Mouse (Mus musculus): ENCODE data around the gene Cd24a. TPM values are rescaled to one million over a fixed set of nuclear protein-coding genes. Genes with fewer than 3 reads are reported as not detected.

The Cd24a gene
- total RNA-seq (2021), result 10 to 100 TPM in 1 of 2 experiments, 1 to 10 TPM in 1; 6.8 to 11.0 TPM

DNA sequence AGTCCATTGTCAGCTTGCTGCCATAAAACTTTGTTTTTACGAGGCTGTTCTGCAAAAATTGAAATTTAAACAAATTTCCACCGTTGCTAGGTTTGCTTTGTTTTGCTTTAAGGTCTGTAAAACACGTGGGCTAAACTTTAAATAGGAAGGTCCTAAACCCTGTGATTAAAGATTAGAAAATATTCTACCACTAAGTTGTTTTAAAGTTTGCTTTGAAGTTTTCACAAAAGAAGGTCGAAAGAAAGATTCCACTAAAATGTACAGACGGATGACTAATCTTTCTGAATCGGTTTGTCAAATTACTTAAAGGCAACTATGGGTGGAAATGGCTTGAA lies at the start of gene Cd24a:
Cd24a (plus strand) TSS at position 288 of the 335 bp plus-strand sequence.
- intact Hi-C loops (cut with DNase I), result loop anchor here (5.0 to 10.0 kb wide), 4 partner anchors 169 to 597 kb away; partner anchors contain the start of genes Qrsl1 and Rtn4ip1
- DNase-seq, result no peak

DNA sequence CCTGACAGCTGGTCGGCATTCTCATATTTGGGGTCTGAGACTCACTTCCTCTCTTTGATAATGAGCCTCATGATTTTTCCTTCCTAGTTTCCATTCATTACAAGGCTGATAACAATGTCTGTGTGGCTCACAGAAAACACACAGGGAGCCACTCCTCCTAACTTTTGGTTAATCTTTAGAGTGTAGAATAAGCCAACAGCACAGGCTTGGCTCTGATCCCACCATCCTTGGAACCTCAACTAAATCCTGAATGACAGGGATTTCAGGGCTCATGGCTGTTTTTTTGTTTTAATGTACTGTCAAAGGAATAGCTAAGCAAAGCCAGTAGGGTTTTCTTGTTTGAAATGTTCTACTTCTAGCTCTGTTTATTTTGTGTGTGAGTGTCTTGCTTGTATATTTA lies 43.7 kb upstream of the Cd24a start:
- no peak for DNase-seq
- intact Hi-C loops (cut with DNase I), result no loop called here

DNA sequence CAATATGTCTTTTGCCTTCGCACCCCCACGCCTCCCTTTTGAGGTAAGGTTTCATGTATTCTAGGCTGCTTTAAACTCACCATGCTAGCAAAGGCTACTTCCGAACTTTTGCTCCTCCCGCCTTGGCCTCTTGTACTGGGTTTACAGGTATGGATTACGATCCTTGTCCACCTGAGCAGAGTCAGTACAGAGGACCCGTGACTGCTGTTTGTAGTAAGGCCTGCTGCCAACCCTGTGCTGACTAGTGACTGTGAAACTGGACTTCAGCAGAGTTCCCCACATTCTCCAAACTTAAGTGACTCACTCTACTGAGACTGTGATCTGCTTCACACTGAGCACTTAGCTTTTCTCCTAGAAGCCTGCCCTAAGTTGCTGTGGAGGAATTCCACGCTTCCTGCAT lies 40.4 kb upstream of the Cd24a start:
- intact Hi-C loops (cut with DNase I), result no loop called here
- no peak for DNase-seq

DNA sequence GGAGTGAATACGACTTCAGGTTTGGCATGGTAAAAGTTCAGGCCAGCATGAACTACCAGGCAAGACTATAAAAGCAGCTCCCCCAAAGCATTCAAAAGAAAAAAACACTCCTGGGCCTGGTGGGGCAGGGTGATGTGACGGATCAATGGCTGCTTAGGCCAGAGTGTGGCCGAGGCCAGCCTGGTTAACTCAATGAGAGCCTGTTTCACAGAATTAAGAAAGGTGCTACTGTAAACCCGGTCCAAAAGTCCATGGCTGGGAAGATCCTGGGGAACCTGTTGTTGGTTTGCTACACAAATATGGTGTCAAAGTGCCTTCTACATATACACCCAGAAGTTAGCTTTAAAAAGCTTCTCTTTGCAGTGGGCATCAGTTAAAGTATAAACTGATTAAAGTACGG lies 39.3 kb upstream of the Cd24a start:
- intact Hi-C loops (cut with DNase I), result no loop called here
- DNase-seq, result no peak

DNA sequence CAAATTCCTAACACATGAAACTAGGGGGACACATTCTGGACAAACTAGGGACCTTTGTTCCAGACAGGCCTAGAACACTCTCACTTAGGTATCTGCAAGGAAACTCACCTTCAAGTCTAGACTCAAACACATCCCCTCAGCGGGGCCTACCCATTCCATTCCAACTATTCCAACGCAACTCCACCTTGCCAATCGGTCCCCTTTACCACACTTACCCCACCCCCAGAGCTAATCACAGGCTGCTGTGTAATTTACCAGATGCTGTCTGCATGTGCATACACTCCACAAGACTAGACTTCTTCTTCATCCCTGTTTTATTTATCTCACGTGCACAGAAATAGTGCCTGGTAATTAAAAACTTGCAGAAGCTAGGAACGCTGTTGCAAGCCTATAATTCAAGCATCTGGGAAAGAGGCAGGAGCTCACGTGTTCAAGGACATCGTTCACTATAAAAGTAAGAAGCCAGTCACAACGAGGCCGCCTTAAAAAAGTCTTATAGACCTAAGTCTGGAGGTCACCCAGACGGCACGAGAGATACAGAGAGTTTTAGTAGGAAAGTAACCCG lies 38.3 kb upstream of the Cd24a start:
- intact Hi-C loops (cut with DNase I), result no loop called here
- peak in 1 of 2 experiments; percentile 32 for DNase-seq

DNA sequence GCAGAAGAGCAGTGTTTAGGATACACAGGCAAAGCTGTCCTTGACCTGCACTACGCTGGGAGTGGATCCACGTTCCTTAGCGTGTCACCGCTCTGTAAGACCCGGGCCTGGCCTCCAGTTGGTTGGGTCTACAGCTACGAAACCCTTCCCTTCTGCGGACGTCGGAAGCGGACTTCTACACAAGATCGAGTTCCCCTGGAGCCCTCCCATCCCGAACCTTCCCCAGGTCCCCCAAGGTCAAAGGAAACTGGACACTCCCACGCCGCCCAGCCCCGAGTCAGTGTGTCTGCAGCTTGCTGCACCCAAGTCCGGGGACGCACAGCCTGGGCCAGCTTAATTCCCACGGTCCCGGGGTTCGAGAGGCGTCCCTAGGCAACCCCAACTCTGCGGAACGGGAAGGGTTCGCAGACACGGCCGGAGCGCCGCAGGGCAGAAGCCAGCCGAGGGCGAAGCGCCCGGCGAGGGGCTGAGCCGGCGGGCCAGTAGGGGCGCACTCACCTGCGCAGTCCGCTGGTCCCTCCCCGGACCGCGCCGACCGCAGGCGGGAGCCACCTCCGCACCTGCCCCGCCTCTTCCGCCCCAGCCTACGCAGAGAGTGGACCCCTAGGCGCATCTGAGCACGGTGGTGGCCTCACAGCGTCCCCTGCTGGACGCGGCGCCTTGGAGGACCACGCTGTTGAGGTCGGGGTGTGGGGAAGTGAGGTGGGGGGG lies 37.5 kb upstream of the Cd24a start, which contains the start of gene 1700021F05Rik:
1700021F05Rik (minus strand) TSS at position 553 of the 711 bp plus-strand sequence.
- intact Hi-C loops (cut with DNase I), result loop anchor here (1.0 kb wide), 1 partner anchor 61 kb away; no protein-coding TSS in a partner anchor
- peak; percentile 95 to 97 for DNase-seq

DNA sequence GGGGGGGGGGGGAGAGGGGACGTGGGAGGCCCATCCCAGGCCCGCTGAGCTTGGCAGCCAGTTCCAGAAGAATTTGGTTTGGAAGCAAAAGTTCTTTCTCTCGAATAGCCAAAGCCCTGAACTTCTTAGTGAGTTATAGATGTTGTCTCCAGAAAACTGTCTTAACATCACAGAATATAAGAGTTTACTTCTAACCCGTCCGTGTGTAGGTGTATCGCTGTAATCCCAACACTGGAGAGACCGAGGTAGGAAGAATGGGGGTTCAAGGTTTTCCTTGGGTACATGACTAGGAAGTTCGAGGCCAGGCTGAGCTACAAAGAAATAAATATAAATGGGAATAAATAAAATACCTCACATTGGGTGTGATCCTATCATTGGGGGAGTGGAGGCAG lies 36.9 kb upstream of the Cd24a start:
- DNase-seq, result no peak
- intact Hi-C loops (cut with DNase I), result loop anchor here (1.0 kb wide), 1 partner anchor 62 kb away; no protein-coding TSS in a partner anchor

DNA sequence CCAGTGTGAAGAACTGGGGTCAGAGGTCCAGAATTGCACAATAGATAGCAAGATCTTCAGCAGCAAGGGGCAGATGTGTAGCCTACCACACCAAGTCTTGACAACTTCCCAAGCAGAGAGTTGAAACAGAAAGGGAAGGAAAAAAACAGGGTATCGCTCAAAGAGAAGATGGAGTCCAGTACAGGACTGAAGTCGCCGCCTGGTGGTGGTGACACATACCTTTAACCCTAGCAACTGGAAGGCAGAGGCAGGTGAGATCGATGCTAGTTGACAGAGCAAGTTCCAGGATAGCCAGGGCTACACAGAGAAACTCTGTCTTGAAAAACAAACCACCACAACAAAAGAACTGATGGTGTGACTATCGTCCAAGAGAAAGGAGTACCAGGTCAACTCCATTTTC lies 28.7 kb upstream of the Cd24a start:
- intact Hi-C loops (cut with DNase I), result no loop called here
- no peak for DNase-seq

DNA sequence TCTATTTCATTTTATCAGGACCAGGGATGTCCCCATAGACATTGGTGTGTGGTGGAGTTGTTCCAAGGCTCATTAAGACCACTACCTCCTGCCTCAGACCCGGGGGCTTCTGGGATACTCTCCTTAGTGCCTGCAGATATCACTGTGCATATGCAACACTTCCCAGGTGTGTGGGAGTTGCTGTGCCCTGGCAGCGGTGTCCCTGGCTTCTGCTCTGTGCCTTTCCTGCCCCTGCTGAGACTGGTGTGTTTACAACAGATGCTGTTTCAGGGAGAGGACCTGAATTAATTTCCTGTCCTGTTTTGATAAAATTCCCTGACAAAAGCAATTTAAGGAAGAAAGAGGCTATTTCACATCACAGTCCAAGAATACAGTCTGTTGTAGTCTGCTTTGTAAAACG lies 27.2 kb upstream of the Cd24a start:
- intact Hi-C loops (cut with DNase I), result no loop called here

DNA sequence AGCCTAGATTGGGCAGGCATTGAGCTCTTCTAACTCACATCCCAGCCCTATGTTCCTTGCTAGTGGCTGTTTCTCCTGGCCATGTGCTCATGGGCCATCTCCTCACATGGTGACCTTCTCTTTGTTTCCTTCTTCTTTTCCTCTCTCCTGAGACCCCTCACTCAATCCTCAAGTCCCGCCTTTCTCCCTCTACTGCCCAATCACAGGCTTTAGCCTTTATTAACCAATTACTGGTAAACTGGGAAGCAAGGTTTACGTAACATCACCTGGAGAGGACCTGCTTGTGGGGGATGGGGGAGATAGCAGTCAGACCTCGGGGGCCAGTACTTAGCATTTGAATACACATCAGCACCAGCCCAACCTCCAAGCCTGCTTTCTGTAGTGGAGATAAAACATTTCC lies 26.7 kb upstream of the Cd24a start:
- intact Hi-C loops (cut with DNase I), result no loop called here
- DNase-seq, result no peak

More for the DNA sequence above, 27.2 kb upstream of the Cd24a start:
- DNase-seq, result no peak

DNA sequence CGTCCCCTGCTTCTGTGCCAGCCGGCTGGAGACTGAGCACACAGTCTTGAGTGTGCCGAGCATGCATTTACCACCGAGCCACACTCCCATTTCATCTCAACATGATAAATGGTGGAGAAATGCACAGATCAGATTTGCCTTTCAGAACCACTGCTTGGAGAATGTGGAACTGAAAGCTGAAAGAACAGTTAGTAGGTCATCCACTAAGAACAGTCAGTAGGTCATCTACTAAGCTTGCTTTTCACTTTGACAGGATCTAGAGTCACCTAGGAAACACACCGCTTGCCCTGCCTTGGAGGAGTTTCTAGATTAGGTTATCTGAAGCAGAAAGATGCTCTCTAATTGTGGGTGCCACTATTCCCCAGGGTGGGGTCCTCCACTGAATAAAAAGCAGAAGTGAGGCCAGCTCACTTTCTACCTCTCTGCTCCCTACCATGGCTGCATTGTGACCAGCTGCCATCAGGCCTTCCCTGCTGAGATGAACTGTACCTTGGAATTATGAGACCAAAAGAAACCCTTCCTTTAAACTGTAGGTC lies 20.4 kb upstream of the Cd24a start:
- DNase-seq, result no peak
- intact Hi-C loops (cut with DNase I), result no loop called here

DNA sequence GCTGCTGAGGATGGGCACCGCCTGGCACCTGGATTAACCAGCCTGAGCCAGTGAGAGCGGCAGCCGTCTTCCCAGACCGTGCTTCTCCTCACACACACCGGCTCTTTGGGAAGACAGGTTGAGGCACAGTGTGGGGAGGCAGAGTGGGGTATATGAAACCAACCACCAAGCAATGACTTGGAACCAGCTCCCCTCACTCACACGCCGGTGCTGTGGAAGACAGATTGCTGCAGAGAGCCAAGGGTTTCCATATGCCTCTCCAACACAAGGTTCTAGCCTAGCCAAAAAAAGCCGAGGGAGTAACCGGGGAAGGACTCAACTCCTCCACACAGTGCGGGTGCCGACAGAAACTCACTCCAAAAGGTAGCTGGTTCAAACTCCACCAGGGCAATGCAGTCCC lies 18.8 kb upstream of the Cd24a start:
- intact Hi-C loops (cut with DNase I), result no loop called here

DNA sequence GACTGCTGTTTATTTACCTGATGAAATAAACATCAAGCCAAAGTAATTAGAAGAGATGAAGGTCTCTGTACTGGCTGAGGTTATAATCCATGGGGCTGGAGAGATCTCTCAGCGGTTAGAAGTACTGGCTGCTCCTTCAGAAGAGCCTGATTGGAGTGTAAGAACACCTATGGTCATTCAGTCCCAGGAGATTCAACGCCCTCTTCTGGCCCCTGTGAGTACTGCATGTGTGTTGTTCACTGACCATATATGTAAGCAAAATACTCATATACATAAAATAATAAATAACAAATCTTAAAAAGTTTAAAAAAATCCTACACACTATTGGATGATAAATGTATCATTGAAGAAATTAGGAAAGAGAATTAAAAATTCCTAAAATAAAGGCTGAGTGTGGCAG lies 17.3 kb upstream of the Cd24a start:
- intact Hi-C loops (cut with DNase I), result no loop called here
- DNase-seq, result no peak

More for the DNA sequence above, 18.8 kb upstream of the Cd24a start:
- no peak for DNase-seq

DNA sequence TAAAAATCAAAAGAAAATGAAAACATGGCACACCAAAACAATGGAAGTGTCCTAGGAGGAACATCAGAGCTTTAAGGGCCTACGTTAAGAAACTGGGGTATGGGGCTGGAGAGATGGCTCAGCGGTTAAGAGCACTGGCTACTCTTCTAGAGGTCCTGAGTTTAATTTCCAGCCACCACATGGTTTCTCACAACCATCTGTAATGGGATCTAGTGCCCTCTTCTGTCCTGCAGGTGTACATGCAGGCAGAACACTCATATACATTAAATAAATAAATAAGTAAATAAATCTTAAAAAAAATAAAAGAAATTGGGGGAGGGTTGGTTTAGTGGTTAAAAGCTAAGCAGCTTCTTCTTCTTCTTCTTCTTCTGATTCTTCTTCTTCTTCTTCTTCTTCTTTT lies 16.8 kb upstream of the Cd24a start:
- no peak for DNase-seq
- intact Hi-C loops (cut with DNase I), result no loop called here

DNA sequence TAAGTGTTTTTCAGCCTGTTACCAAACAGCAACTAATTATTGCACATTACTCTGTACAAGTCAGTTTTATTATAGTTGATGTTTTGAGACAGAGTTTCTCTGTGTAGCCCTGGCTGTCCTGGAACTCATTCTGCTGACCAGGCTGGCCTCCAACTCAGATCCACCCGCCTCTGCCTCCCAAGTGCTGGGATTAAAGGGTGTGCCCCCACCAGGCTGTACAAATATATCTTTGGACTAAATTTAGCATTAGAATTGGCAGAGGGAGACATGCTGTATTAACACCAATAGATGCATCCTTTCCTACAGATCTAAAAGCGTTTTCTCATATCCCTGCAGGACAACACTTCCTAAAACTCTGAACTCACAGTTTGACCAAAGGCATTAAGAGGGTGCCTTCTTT lies 3.7 kb upstream of the Cd24a start:
- intact Hi-C loops (cut with DNase I), result loop anchor here (2.0 to 10.0 kb wide), 2 partner anchors 496 to 600 kb away; no protein-coding TSS in a partner anchor

DNA sequence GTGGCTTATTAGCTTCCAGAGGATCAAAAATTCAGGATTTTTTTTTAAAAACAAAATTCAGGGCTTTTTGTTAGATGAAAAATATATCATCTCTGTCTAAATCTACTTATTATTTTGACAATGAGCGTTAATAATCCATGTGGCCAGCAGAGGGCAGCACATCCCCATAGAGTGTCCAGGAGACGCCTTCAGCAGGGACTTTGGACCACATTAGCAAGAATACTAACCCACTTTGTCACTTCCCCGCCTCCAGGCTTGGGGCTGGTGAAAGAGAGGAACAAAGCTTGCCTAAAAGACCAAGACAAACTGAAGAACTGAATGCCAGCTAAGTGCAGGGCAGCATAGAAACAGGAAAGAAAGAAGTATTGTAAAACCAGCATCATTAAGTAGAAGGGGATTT lies 3.1 kb upstream of the Cd24a start:
- peak; percentile 79 to 90 for DNase-seq
- intact Hi-C loops (cut with DNase I), result loop anchor here (1.0 to 10.0 kb wide), 6 partner anchors 172 to 600 kb away; partner anchors contain the start of genes Qrsl1 and Rtn4ip1

More for the DNA sequence above, 3.7 kb upstream of the Cd24a start:
- DNase-seq, result no peak

DNA sequence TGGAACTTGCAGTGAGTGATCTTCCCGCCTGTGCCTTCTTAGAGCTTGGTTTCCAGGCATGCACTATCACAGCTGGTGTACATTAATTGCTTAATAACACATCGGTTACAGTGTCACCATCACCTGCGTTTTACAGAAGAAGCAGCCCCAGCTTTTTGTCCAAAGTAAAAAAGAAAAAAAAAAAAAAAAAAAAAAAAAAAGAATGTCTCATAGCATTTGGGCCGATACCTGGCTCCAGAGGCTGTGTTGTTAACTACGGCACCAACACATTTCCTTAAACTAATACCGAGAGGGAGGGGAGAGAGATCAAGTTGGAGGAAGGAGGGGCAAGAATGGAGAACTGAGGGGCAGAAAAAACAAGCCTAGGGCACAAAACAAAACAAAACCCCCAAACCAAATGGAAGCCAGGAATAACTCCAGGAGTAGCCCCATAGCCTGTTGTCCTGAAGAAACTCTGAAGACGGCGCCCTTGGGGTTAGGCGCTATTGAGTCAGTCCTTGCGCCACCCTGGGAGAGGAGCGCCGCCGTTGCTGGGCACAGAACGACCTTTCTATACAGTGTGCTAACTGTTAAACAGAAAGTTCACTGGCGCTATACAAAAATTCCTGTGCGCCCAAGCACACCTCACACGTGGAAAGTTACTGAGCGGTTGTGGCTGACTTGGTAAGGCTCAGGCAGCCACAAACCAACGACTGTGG lies 636 bp upstream of the Cd24a start:
- intact Hi-C loops (cut with DNase I), result loop anchor here (5.0 to 10.0 kb wide), 4 partner anchors 170 to 597 kb away; partner anchors contain the start of genes Qrsl1 and Rtn4ip1

DNA sequence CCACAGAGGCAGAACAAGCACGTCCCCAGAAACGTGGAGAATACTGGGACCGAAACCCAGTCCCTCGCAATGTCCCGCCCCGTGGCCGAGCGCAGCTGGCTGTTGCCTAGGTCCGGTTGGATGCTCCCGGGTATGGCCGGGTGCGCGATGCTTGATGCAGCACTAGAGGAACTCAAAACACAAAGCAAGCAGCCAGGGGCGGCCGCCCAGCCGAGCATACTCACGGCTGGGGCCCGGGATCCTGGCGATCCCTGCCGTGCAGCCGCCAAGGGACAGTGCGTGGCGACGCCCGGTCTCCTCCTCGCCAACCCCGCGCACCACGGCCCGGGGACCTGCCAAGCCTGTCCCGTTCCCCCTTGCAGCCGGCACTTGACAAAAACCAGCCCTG lies 276 bp downstream of the Cd24a start:
- intact Hi-C loops (cut with DNase I), result loop anchor here (5.0 to 10.0 kb wide), 4 partner anchors 169 to 596 kb away; partner anchors contain the start of genes Qrsl1 and Rtn4ip1
- DNase-seq, result peak; percentile 52 to 57

More for the DNA sequence above, 636 bp upstream of the Cd24a start:
- no peak for DNase-seq

DNA sequence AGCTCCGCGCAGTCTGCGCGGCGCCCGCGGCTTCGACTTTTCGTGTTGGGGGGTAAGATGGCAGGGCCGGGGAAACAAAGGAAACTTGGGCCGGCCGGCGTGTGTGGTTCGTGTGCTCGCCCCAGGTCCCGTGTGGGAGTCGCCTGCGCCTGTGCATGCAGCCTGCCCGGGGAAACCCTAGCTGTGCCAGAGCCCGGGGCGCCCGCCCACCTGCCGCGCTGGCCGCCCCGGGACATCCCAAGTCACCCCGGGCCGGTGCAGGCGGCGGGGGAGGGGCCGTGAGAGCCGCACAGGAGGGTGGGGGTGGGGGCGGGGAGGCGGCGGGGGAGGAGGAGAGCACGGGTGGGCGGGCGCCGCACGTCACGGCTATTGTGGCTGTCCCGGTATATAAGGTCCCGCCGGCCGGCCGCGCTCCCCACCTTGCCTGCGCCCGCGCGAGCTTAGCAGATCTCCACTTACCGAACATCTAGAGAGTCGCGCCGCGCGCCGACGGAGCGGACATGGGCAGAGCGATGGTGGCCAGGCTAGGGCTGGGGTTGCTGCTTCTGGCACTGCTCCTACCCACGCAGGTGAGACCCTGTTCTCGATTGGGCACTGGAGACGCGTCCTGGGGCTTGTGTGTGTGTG lies 783 bp downstream of the Cd24a start:
- intact Hi-C loops (cut with DNase I), result loop anchor here (5.0 to 10.0 kb wide), 4 partner anchors 168 to 596 kb away; partner anchors contain the start of genes Qrsl1 and Rtn4ip1
- peak; percentile 47 to 52 for DNase-seq

Data from heart, postnatal 10 days (tissue).